Mouse (Mus musculus) gastrocnemius, adult 2 months (tissue): ENCODE measurements around the gene Slc12a7. TPM values are rescaled to one million over a fixed set of nuclear protein-coding genes. Genes with fewer than 3 reads are reported as not detected.

Experiments
- DNase-seq: peaks from one replicate; pipeline ENCODE4 v3.0.0; 2022
- H3K27ac ChIP-seq: fragments of 200-600 bp; 2 replicates; pipeline ENCODE4 v1.8.1; 2022; ENCODE audit warnings: mild to moderate bottlenecking
- H3K4me3 ChIP-seq: fragments of 200-600 bp; 2 replicates; pipeline ENCODE4 v1.8.1; 2022; ENCODE audit warnings: mild to moderate bottlenecking, moderate library complexity
- CTCF ChIP-seq: fragments of 200-600 bp; IDR thresholded peaks from 2 replicates; pipeline ENCODE4 v1.8.1; 2022; ENCODE audit warnings: antibody characterized with exemption, mild to moderate bottlenecking, moderate library complexity
- intact Hi-C: fragments of 180-260 bp; cut with DNase I; formaldehyde crosslinking; loops from one replicate; pipeline ENCODE4 v1.15.1; 2025
- total RNA-seq, 2 experiments: library from RNA; stranded (reverse); gene quantifications; 2 replicates each; pipeline ENCODE4 v1.2.3; 2021

Gene Slc12a7
- total RNA-seq, 2 experiments from 2014 or later = 4.1 to 4.9 TPM

DNA sequence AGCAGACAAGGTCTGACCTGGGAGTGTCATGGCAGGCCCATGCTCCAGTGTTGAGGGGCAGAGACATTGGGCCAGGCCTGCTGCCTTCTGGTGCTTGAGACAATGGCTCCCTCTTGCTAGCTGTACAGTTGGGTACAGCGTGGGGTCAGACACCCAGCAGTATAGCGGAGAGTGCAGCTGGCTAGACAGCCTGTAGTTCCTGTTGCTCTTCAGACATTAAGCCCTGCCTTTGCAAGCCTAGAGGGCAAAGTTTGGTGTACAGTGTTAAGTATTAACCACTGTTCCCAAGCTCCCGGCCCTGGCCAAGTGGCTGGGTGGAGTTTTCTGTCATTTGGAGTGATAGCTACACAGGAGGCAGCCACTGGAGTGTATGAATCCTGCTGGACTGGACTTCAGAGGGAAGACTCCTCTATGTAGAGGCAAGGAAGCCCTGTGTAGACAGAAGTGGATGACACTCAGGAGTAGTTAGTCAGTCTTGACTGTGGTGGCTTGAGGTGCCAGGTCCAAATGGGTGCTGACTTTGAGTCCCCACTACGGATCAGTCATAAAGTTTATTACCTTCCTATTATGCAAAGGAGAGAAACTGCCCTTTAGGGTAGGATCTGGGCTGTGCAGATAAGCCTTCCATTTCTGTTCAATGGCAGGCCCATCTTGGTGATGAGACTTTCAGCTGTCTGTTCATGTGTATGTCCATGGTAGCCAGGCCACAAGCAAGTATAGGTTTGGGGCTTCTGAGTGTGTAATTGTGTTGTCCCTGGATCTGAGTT lies 37.2 kb downstream of the Slc12a7 start:
- DNase-seq = no peak
- Histone ChIP-seq H3K27ac (no peak overlapping the region), H3K4me3 (no peak overlapping the region)
- no peak for TF ChIP-seq CTCF
- intact Hi-C loops = loop anchor here (5.0 kb wide), 1 partner anchor 43 kb away; no protein-coding TSS in a partner anchor

DNA sequence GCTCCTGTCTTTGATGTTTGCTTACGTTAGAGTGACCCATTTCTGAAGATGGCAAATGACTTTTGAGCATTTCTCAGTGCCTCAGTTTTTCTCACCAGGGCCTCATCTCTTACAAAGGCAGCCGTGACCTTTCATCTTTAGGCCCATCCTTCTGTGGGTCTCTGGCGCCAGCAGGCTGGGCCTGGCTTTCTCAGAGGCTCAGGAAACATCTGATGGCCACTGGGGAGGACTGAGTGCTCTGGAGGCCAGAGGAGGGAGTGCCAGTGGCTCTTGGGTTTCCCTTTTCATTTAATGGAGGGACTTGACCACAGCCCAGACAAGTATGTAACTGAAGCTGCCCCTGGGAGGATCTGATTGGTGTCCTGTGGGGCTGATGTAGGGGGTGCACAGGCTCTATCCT lies 38.2 kb downstream of the Slc12a7 start:
- no peak for TF ChIP-seq CTCF
- no peak overlapping the region for H3K4me3 ChIP-seq
- intact Hi-C loops = no loop called here
- H3K27ac ChIP-seq = peak overlapping the region; percentile 20; the same call in 1 of the 2 replicates
- no peak for DNase-seq

DNA sequence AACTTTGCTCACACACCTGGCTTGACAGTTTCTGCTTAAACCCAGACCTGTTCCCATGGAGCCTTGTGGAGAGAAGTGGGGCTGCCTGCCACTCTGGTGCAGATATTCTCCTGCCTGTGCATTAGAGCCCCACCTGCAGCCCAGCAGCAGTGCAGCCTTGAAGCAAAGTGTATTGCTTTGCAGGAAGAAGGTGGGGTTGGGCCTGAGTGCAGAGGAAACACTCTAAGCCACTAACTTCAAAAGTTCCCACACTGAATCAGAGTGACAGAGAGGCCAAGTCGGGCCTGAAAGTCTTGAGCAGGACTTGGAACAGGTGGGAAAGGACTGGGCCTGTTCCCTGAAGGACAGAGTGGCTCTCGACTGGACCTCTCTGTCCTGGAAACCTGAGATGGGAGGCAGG lies 39.8 kb downstream of the Slc12a7 start:
- no peak for DNase-seq
- peak; percentile 37; the same call in 1 of the 2 replicates for TF ChIP-seq CTCF
- H3K27ac ChIP-seq = peak overlapping the region; percentile 66
- peak overlapping the region; percentile 37 for H3K4me3 ChIP-seq
- intact Hi-C loops = no loop called here

DNA sequence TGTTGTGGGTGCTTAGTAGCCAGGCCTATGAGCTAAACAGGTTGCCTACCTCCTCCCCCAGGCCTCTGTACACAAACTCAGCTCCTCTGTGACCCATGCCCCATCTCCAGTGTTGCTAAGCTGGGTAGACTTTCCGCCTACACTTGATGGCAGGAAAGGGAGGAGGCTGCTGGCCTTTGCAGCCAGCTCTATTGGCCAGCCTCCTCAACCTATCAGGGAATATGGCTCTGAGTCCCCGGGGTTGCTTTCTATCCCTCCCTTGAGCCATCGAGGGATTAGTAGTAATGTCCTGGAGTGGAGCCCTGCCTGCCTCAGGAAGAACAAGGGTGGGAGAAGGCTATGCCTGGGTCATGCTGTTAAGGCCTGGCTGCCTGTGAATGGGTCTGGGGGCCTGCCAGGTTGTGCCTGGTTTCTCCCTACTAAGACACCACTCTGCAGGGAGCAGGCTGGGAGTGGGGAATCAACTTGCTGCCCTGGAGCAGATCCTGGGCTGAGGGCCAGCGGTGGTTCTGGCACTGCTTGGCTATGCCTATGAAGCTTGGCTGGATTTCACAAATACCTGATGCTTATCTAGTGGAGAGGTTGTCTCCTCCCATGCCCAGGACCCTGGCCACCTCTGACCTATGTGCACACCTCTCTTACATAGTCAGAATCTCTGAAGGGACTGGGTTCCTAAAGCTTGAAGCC lies 40.8 kb downstream of the Slc12a7 start:
- DNase-seq = peak; percentile 46
- intact Hi-C loops = no loop called here
- no peak for TF ChIP-seq CTCF
- Histone ChIP-seq H3K4me3 (peak overlapping the region; percentile 37), H3K27ac (peak overlapping the region; percentile 66)

DNA sequence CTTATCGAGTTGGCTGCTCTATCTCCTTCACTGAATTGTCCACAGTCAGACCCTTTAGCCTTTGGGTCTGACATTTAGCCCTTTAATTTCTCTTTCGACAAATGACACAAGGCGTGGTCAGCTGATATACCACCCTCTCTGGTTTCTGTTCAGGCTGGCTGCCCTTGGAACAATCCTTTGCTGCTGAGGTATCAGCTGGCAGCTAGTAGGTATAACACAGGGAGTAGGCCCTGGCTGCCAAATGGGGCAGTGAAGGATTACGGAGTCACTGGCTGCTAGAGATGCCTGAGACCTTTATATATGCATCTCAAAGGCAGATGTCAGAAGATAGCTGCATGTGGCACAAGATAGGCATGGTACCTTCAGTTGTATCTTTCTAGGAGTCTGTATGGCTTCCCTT lies 42.9 kb downstream of the Slc12a7 start:
- no peak overlapping the region for H3K4me3 ChIP-seq
- peak; percentile 43 for DNase-seq
- intact Hi-C loops = no loop called here
- H3K27ac ChIP-seq = 0 out of 2 replicates have a peak overlapping the region, but pooled peaks have one; percentile 28
- TF ChIP-seq CTCF = no peak

DNA sequence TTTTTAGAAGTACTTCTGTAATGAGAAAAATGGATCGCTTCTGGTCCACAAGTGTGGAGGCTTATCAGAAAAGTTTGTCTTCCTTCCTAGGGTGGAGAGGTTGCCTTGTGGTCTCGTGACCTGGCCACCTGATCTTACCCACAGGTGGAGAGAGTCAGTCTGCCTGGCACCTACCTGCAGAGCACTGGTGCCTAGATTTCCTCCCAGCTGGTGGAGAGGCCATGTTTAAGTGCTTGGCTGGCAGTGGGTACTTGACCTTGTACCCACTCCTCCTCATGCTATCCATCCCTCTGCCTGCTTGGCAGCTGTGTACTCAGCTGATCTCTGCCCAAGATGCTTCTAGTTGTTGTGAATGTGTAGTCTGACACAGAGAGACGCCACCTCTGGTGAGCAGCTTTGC lies 44.7 kb downstream of the Slc12a7 start:
- Histone ChIP-seq H3K4me3 (no peak overlapping the region), H3K27ac (no peak overlapping the region)
- intact Hi-C loops = no loop called here
- no peak for TF ChIP-seq CTCF
- DNase-seq = no peak

DNA sequence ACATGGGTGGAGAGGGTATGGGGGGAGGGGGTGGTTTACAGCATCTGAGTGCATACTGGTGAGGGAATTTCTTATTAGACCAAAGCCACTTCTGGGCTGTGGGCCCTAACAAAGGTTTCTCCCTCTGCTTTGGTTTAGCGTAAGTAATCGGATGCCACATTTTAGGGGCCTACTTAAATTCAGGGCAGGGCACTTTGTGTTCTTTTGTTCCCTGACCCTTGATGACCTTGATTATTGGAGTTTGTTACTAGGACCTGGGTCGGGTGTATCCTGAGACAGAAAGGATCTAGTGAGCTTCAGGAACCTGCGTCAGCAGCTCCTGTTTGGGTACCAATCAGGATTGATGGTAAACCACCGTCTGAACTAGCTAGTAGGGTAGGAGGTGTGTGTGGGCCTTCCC lies 49.6 kb downstream of the Slc12a7 start:
- no peak for DNase-seq
- TF ChIP-seq CTCF = no peak
- Histone ChIP-seq H3K27ac (no peak overlapping the region), H3K4me3 (no peak overlapping the region)
- intact Hi-C loops = no loop called here

DNA sequence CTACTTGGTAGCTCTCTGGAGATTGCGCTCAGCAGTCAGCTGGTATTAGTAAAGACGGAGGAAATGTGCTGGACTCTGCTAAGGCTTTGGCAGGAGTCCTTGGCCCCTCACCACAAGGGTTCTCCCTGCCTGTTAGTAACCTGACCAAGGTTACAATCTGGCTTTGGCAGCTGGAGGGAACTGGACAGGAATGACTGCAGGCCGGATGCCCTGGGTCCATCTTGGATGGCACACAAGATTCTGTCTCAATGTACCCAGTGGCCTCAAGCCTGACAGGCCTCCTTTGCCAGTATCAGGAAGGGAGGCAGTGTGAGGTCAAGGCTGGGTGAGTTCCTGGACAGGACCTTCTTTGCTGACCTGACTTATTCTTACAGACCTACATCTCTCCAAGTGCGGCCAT lies 59.3 kb downstream of the Slc12a7 start:
- Histone ChIP-seq H3K4me3 (no peak overlapping the region), H3K27ac (no peak overlapping the region)
- intact Hi-C loops = no loop called here
- no peak for TF ChIP-seq CTCF
- DNase-seq = peak; percentile 82

DNA sequence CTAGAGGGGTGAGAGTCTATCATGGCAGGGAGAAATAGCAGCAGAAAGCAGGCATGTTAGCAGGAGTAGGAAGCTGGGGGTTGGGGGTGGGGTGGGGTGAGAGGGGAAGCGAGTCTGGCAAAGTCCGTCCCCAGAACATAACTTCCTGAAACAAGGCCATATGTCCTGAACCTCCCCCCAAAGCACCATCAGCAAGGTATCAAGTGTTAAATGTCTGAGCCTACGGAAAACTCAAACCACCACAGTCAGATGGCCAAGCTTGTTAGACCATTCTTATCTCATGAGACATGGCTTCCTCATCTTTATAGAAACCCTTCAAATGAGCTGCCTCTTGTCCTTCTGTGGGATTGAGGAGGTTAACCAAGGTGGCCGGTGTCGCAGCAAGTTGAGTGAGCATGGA lies 60.3 kb downstream of the Slc12a7 start:
- intact Hi-C loops = no loop called here
- H3K4me3 ChIP-seq = no peak overlapping the region
- no peak for DNase-seq
- no peak for TF ChIP-seq CTCF
- no peak overlapping the region for H3K27ac ChIP-seq

DNA sequence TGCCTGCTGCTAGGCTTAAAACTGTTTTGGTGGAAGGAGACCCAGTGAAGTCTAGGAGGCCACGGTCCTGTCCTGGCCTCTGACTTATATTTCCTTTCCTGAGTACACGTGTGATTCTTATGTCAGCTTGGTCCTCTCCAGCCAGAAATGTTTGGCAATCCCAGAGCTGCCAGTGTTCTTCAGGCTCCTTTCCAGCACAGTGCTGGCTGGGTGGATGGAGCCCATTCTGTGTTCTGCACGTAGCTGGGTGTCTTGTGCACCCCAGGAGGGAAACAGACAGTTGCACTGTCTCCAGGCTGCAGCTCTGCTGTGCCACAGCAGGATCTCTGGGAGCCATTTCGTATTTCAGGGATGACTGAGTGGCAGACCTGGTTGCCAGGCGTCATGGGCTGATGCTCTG lies 66.2 kb downstream of the Slc12a7 start:
- no peak for TF ChIP-seq CTCF
- no peak for DNase-seq
- H3K4me3 ChIP-seq = no peak overlapping the region
- H3K27ac ChIP-seq = no peak overlapping the region
- intact Hi-C loops = no loop called here

DNA sequence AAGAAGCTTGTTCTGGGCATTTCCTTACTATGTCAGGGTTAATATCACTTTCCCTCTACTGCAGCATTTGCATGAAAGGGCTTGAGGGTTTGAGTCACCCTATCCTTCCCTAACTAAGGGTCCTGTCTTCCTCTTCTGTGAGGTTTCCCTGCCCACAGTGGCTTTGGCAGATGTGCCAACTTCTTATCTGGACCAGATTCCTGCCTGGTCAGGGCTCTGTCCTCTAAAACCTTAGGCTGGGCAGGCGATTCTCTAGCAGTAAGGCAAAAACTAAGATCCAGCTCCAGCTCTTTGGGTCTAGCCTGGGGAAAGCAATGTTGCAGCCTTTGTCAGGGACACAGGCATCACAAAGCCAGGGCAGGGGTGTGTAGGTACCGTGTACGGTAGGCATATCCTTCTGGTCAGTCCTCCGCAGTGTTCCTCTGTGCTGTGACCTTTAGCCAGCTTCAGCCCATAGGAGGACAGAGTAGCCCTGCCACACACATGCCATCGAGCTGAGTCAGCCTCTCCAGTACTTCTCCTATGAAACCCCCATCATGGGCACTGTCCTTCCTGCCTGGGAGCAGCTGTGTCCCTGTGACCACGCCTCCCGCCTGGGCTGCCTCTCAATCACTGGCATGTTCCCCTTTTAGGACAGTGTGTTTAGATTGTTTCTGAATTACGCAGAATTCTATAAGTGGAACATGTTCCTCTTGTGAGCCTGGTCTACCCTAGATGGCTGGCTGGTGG lies 70.7 kb downstream of the Slc12a7 start:
- no peak overlapping the region for H3K4me3 ChIP-seq
- TF ChIP-seq CTCF = no peak
- peak; percentile 71 for DNase-seq
- H3K27ac ChIP-seq = peak overlapping the region; percentile 65
- intact Hi-C loops = no loop called here

DNA sequence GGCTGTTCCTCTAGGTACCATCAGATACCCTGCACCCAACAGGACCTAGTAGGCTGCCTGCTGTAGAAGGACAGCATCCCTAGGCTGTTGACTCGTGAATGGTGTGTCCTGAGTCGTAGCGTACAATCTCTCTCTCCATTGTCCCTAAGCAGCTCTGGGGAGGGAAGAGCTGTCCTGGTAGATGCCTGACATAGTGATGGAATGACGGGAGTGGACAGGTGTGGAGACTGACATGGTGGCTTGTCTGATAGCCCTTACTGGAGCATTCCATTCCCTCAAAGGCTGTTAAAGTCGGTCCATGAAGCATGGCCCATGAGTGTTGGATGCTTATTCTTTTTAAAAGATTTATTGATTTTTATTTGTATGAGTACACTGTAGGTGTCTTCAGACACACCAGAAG lies 72.0 kb downstream of the Slc12a7 start:
- DNase-seq = no peak
- intact Hi-C loops = no loop called here
- Histone ChIP-seq H3K27ac (no peak overlapping the region), H3K4me3 (no peak overlapping the region)
- no peak for TF ChIP-seq CTCF

DNA sequence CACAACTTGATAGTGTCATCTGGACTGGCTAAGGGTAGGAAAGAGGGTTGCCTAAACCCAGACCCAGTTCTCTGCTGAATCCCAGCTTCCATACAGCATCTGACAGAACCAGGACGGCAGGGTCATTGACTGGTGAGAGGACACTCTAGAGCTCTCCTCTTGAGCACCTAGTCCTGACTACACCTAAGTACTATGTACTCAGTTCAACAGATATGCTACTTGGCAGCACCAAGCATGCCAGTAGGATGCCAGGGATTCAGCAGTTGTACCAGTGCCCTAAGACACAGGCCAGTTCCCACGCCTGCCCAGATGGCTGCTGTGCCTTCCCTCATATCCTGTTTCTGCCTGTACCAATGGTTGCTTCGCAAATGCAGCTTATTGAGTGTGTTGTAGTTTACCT lies 80.0 kb downstream of the Slc12a7 start:
- intact Hi-C loops = no loop called here
- TF ChIP-seq CTCF = no peak
- Histone ChIP-seq H3K4me3 (no peak overlapping the region), H3K27ac (no peak overlapping the region)
- no peak for DNase-seq
